Mouse (Mus musculus): ENCODE results near the gene 2310057M21Rik.

Gene 2310057M21Rik

GRCm38 (mm10) chr7:131318340-131318739 lies 44.2 kb downstream of the 2310057M21Rik start:
- DNase-seq (ENCODE audit: low spot score): no peak

DNA sequence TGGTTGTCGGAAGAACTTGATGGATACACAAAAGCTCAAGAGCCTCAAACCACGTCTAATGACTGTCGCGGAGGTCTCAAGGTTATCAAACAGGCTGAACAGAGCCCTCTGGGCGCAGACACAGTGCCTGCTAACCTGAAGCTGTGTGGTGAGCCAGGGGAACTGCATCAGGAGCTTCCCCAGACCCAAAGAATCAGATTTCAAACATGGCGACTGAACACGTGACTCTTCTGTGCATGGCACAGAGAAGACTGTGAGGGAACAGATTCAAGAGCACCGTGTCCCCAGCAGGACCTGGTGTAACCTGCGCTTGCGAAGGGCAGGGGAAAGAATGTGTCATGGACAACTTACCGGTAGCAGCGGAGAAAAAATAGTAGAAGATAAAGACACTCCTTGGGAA lies 45.0 kb downstream of the 2310057M21Rik start:
- DNase-seq (ENCODE audit: low spot score): no peak

DNA sequence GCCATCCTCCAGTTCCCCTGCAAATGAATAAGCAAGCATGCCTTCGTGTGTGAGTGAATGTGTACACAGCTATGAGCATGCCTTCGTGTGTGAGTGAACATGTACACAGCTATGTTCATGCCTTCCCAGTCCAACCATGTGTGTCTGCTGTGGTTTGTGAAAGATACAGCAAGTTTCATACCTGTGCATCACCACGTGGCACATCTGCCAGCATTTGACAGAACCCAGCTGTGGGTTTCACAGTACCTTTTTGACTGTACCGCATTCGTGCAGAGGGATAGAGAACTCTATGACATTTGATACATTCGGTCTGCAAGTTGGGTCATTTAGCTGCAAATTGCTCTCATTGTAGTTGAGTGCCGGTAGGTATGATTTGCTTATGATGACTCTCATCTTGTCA lies 48.1 kb downstream of the 2310057M21Rik start:
- DNase-seq (ENCODE audit: low spot score): no peak

DNA sequence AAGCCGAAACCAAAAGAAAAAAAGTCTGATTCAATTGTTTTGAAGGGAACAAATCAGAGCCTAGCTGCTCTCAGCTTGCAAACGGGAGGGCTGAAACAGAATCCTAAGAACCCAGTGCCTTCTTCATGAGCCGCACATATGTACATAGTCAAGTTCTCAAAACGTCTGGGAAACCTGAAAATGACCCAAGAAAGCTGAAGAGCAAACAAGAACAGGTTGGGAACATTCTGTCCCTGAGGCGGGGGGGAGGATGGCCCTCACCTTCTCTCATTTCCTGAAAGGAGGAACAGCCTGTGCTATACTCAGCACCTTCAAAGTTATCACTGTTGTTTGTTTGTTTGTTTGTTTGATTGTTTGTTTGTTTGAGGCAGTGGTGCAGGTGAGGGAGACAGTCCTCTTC lies 55.8 kb downstream of the 2310057M21Rik start:
- no peak for DNase-seq (ENCODE audit: low spot score)

DNA sequence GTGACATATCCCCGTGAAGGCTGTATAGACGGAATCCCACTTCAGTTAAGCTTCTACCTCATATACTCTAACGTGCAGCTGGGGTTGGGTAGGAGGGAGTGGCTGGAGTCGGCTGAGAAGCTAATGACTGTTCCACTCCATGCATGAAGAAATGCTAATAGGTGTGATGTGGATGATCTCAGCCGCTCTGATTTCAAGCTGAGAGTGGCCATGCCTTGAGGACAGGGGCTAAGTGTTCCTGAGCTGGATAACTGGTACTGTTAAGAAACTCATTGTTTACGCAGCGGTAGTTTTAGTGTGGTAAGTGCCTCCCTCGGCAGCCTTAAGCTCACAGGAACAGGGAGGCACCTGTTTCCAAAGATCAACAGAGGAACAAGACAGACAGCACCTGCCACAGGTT lies 59.2 kb downstream of the 2310057M21Rik start:
- DNase-seq (ENCODE audit: low spot score): no peak

- DNase-seq (ENCODE audit: low spot score): no peak
Measured at GRCm38 (mm10) chr7:131297151-131297550, 65.4 kb downstream of the 2310057M21Rik start.

Measured in layer of hippocampus, adult 9-10 months (tissue).